Mouse (Mus musculus) megakaryocyte, adult 5-6 weeks (primary cell): ENCODE measurements at regions not wholly inside any gene's neighbourhood (a gene's known extent, or its start where the extent isn't known, plus 50 kb on each side); places are given as distances from the start of the nearest gene placed in this dataset.

Source experiments
- ATAC-seq: 2 replicates; pipeline ENCODE4 v1.8.0; 2016; ENCODE audit warnings: mild to moderate bottlenecking, inconsistent platforms; ENCODE audit not compliant: poor library complexity, severe bottlenecking

DNA sequence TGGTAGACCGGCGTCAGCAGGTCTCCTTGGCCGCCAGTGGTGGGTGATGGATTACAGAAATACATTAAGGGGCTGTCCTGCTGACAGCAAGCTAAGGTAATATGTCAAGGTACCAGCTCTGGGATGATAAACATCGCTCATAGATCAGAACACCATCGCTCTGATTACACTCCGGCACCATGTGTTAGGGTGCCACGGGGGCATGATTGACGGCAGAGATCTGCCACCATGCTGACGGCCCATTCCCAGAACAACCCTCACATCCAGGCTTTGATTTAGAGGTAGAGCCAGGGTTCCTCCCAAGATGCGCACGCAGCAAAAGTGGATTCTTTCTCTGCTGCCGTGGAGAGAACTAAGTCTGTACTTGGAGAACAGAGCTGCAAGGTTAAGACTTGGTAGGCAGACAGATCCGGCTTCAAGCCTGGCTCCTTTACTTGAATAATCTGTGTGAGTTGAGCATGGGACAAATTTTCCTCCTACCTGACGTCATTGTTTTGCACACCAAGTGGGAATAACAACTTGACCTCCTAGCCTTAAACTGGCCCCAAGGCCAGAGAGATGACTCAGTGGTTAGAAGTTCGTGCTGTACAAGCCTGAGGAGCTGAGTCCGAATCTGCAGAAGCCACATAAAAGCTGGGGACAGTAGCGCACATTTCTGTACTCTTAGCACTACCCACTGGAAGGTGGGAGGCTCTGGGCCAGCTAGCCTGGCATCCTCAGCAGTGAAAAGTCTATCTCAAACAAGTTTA is 144.0 kb downstream of the Rplp1 start:
- no peak for ATAC-seq

- no peak for ATAC-seq
Measured at GRCm38 (mm10) chr9:61766187-61766586, 148.2 kb downstream of the Rplp1 start.

DNA sequence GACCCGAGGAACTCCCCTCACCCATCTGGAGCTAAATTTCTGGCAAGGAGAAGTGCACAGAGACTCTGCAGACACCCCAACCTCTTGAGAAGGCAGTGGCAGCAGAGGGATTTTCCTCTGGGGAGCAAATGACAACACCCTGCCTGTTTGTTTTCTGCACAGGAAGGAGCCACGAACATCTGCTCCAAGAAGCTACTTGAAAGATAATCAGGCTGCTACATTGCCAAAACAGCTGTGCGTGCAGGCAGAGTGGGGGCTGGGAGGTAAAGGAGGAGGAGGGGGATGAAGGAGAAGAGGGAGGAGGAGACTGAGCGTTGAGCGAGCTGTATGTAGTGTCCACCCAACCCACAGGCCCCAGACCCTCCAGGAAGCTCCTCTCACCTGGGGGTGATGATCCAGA is 149.0 kb downstream of the Rplp1 start:
- no peak for ATAC-seq

DNA sequence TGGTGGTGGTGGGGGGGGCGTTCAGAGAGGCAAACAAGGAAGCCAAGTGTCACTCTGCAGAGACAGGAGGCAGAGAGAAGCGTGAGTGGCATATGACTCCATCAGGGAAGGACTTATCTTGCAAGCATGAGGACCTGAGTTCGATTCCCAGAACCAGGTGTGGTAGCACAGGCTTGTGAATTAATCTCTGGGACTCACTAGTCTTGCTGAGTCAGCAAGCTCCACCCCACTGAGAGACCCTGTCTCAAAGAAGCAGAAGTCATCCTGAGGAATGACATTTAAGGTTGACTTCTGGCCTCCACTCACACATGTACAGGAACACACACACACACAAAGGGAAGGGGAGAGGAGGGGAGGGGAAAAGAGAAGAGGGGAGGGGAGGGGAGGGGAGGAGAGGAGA is 156.5 kb downstream of the Rplp1 start:
- ATAC-seq = no peak

DNA sequence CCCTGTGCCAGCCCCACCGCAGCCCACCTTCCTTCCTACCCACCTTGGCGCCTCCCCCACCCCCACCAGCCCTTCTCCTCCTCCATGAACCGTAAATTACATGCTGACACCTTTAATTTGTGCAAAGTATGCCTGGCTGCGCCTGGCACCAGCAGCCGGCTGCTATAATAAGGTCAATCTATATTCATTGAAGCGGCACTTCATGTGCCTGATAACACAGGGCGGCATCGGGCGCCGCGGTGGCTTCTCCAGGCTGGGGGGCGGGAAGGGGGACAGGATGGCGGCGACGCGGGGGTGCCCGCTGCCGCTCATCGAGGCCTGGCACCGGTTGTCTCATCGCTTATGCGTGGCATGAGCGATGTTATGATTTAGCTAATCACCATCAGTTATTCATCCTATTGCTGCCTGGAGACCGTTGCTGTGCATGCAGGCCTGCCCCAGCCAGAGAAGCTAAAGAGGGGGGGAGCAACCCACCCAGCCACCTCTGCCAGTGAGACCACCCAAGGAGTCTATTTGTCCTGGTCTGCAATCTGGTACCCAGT is 157.5 kb downstream of the Rplp1 start:
- no peak for ATAC-seq

- no peak for ATAC-seq
Measured at GRCm38 (mm10) chr9:61756224-61756800, 158.0 kb downstream of the Rplp1 start.

GRCm38 (mm10) chr9:61755311-61755710 is 159.0 kb downstream of the Rplp1 start:
- ATAC-seq = no peak

DNA sequence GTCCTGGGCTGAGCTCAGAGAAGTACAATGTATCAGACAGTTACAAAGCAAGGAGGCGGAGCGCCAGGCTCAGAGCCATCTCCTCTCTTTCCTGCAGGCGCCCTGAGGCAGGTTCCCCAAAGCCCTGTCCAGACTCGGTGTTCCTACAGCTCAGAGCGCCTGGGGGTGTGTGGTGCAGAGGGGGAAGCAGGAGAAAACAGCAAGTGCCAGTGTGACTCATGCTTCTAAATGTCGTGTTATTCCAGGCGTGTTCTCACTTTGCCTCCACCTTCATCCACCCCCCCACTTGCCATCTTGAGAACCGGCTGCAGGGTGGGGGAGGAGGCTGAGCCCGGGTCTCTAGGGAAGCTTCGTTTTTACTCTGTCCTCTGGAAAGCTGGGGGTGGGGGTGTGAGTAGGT is 160.5 kb downstream of the Rplp1 start:
- ATAC-seq = no peak

- no peak for ATAC-seq
Measured at GRCm38 (mm10) chr9:61749201-61749600, 165.1 kb downstream of the Rplp1 start.

- ATAC-seq = no peak
Measured at GRCm38 (mm10) chr9:61748416-61748815, 165.9 kb downstream of the Rplp1 start.

DNA sequence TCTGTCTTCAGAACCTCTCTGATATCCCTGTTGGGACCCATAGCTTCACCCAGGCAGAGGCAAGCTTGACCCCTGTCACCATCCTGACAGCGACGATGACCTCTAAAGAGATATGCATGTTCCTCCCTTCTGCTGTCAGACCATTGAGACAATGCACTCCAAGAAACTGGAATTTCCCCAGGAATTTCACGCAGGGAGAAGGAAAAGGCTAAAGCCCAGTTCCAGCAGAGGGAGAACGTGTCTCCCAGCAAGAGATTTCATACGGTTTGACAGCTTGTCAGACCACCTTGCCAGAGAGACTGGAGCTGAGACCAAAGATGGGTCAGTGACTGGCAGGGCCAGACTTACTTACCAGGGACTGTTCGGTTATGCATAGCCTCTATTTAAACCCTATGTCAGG is 167.9 kb downstream of the Rplp1 start:
- ATAC-seq = no peak

DNA sequence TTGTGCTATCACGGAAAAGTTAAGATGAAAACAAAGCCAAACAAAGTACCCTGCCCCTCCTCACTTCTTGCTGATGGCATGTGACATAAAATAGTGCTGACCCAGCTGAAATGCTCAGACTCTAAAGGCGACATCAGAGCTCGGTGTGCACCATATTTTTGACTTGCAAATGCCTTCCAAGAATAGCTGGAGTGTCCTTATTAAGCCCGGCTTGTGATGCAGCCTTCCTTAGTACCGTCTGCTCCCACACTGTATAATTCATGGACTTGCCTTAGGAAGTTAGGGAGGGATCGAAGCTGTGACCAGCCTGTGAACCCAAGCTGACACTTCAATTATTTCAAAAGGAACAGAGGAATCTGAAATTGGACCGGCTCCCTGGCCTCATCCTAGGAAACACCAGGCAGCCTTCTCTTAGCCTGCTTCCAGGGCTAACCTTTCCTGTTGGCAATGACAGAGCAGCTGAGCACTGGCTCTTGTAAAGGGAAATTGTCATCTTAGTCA is 169.0 kb downstream of the Rplp1 start:
- ATAC-seq = no peak

DNA sequence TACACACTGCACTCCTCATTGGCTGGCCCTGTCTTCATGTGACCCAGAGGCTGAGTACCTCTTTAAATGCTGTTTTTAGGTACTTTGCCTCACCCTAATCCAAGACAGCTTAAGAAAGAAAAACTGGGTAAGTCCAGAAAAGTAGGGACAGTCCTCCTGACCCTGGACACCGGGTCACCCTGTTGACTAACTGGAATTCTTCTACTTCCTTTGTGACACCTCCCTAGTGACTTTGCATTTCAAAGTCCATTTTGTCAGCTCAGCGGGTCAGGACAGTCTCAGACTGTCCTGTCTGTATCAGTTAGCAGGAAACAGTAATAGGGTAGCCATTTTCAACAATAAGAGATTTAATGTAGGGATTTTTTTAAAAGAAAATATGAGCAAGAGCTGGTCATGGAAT is 180.8 kb downstream of the Rplp1 start:
- ATAC-seq = no peak

- ATAC-seq = no peak
Measured at GRCm38 (mm10) chr9:61732747-61733146, 181.6 kb downstream of the Rplp1 start.

GRCm38 (mm10) chr9:61728115-61728514 is 186.2 kb downstream of the Rplp1 start:
- no peak for ATAC-seq

- ATAC-seq = no peak
Measured at GRCm38 (mm10) chr9:61727651-61728050, 186.7 kb downstream of the Rplp1 start.

DNA sequence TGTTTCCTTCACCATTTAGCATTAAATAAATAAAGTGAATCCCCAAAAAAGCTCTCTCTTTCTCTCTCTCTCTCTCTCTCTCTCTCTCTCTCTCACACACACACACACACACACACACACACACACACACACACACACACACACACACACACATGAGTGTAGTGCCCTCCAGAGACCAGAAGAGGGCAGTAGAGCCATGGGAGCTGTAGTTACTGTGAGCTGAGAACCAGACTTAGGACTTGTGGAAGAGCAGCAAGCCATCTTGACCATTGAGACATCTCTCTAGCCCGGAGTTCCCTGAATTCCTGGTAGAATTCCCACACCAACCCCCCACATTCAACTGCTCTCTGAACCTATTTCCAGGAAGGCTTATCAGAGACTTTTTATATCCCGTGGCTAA is 190.3 kb downstream of the Rplp1 start:
- ATAC-seq = no peak

DNA sequence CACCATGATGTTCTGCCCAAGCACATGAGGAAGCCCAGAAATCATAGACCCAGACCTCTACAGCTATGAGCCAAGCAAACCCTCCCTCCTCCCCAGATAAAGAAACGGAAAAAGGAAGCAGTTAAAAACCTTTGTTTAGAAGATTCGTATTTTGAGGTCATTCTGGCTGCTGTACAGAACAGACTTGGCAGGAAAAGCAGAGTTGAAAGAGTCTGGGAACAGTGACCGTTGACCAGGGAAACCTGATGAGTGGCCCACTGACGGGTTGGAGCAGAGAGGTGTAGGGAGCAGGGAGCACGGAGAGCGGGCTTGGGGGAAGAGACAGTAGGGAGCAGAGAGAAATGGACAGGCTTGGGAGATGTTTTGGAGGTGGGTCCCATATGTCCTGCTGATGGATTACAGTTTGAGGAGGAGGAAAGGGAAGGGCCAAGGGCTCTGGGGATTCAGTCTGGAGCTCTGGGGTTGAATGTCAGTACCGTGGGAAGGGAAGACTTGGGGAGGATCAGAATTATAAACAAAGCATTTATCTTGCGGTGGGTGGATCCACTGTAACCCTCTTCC is 191.2 kb downstream of the Rplp1 start:
- no peak for ATAC-seq

- no peak for ATAC-seq
Measured at GRCm38 (mm10) chr9:61721851-61722250, 192.5 kb downstream of the Rplp1 start.

GRCm38 (mm10) chr9:61721071-61721470 is 193.3 kb downstream of the Rplp1 start:
- no peak for ATAC-seq

GRCm38 (mm10) chr9:61720206-61720605 is 194.1 kb downstream of the Rplp1 start:
- ATAC-seq = no peak

GRCm38 (mm10) chr9:61716751-61717150 is 197.6 kb downstream of the Rplp1 start:
- ATAC-seq = no peak
